Mouse (Mus musculus): ENCODE results near the gene Sephs2.

DNA sequence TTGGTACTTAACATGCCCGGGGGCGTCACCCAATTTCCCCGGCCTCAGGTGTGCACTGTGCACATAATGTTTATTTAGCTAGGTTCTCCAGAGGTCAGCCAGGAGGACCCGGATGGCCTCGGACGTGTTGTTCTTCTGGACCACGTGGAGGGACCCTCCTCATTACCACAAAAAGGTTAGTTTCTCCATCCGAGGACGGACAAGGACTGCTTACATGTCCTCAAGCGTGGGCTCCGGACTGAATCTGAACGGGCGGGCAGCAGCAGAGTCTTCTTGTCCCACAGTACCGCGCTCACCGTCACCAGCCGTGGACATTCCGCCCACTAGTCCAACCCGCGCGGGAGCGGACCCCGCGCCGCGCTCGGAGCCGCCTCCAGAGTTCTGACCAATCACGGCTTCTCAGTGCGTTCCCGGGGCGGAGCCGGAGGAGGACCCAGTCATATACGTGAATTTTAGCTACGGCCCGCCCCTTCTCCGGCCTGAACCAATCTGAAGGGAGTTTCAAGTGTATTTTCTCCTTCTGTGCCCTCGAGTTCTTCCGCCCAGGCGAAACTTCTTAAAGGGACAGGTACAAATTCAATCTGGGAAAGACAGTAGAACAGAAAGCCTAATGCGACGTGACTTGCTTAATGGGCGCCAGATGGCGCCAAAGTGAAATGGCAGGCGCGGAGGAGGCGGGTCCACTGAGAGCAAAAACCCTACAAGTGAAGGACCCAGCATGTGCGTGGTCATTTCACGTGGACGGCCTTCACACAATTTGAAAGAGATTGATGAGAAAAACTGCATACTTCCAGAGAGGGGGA is 13.3 kb downstream of the Sephs2 start, which contains the start of gene Dctpp1:
- TF ChIP-seq POLR2A (IDR thresholded peaks at IDR 0.05; ENCODE audit: low read depth, low read length) (peak; percentile 71; the same call in 1 of the 2 replicates), CTCF (IDR thresholded peaks at IDR 0.05; ENCODE audit: extremely low read depth, insufficient read length, insufficient replicate concordance, low read depth, low read length) (peak; percentile 91)

All from small intestine, adult 2 months (tissue).